Mouse (Mus musculus) midbrain, embryonic 15.5 days (tissue): Measurements from ENCODE around the gene Sox12. TPM values are rescaled to one million over a fixed set of nuclear protein-coding genes. Genes with fewer than 3 reads are reported as not detected.

Source experiments
- ATAC-seq: fragments of 200-750 bp; cut with Nextera tagmentation; replicated peaks from 2 replicates; pipeline ENCODE4 v1.8.0; 2017; ENCODE audit warnings: moderate TSS enrichment
- H3K27ac ChIP-seq: fragments of 300-500 bp; sonication (generic); 2 replicates; pipeline ENCODE4 v1.5.1; 2015; ENCODE audit warnings: mild to moderate bottlenecking, inconsistent platforms
- H3K27me3 ChIP-seq: fragments of 300-500 bp; sonication (generic); replicated peaks from 2 replicates; pipeline ENCODE4 v1.6.1; 2015; ENCODE audit warnings: inconsistent platforms
- H3K36me3 ChIP-seq: fragments of 300-500 bp; sonication (generic); replicated peaks from 2 replicates; pipeline ENCODE4 v1.6.1; 2015; ENCODE audit warnings: inconsistent platforms
- H3K4me1 ChIP-seq: fragments of 300-500 bp; sonication (generic); 2 replicates; pipeline ENCODE4 v1.6.1; 2015; ENCODE audit warnings: inconsistent platforms
- H3K4me2 ChIP-seq: fragments of 300-500 bp; sonication (generic); 2 replicates; pipeline ENCODE4 v1.6.1; 2015; ENCODE audit warnings: inconsistent platforms, mild to moderate bottlenecking, moderate library complexity
- H3K4me3 ChIP-seq: fragments of 300-500 bp; sonication (generic); 2 replicates; pipeline ENCODE4 v1.5.1; 2015; ENCODE audit warnings: mild to moderate bottlenecking, inconsistent platforms
- H3K9ac ChIP-seq: fragments of 300-500 bp; sonication (generic); 2 replicates; pipeline ENCODE4 v1.6.1; 2015; ENCODE audit warnings: mild to moderate bottlenecking, inconsistent platforms
- H3K9me3 ChIP-seq: fragments of 300-500 bp; sonication (generic); 2 replicates; pipeline ENCODE4 v1.6.1; 2016; ENCODE audit warnings: inconsistent platforms
- WGBS: fragments of 180-500 bp; shearing (Covaris S2); methylation state at CpG from one replicate; pipeline ENCODE4 v1.1.7; 2015; ENCODE audit warnings: mixed read lengths; 5-methylcytosine and 5-hydroxymethylcytosine counted together
- polyA plus RNA-seq: library from polyadenylated mRNA; unstranded; fragments of >200 nt; fragmentation: Nextera tagmentation; extraction: Ambion mirVana; gene quantifications from 2 replicates; pipeline ENCODE4 v1.2.1, GENCODE M21; 2015

Gene Sox12
- polyA plus RNA-seq, 1 experiment from 2014 or later: 17.0 TPM

GRCm38 (mm10) chr2:152345393-152345792 lies 52.5 kb downstream of the Sox12 start:
- no peak overlapping the region for H3K27ac ChIP-seq
- WGBS: 62% methylated on average over 6 of the region's 6 CpGs
- ATAC-seq: no peak
- H3K36me3 ChIP-seq: no peaks in the 10 kb centered on the region
- no peaks in the 10 kb centered on the region for H3K9me3 ChIP-seq
- H3K4me3 ChIP-seq: no peak overlapping the region
- H3K4me2 ChIP-seq: no peak overlapping the region
- H3K9ac ChIP-seq: no peak overlapping the region
- H3K4me1 ChIP-seq: peaks cover 16% of the 10 kb centered on the region
- no peaks in the 10 kb centered on the region for H3K27me3 ChIP-seq

GRCm38 (mm10) chr2:152344909-152345308 lies 53.0 kb downstream of the Sox12 start:
- 63% methylated on average over 5 of the region's 5 CpGs for WGBS
- H3K27ac ChIP-seq: no peak overlapping the region
- H3K4me1 ChIP-seq: peaks cover 16% of the 10 kb centered on the region
- H3K4me2 ChIP-seq: no peak overlapping the region
- no peaks in the 10 kb centered on the region for H3K27me3 ChIP-seq
- ATAC-seq: no peak
- no peaks in the 10 kb centered on the region for H3K36me3 ChIP-seq
- H3K9ac ChIP-seq: no peak overlapping the region
- H3K9me3 ChIP-seq: no peaks in the 10 kb centered on the region
- H3K4me3 ChIP-seq: no peak overlapping the region

GRCm38 (mm10) chr2:152344361-152344760 lies 53.5 kb downstream of the Sox12 start:
- WGBS: 10% methylated on average over 10 of the region's 10 CpGs
- H3K9me3 ChIP-seq: no peaks in the 10 kb centered on the region
- H3K36me3 ChIP-seq: no peaks in the 10 kb centered on the region
- peak overlapping the region; percentile 63 for H3K9ac ChIP-seq
- H3K4me3 ChIP-seq: peak overlapping the region; percentile 55
- ATAC-seq: peak; percentile 35
- H3K4me1 ChIP-seq: peaks cover 16% of the 10 kb centered on the region
- no peaks in the 10 kb centered on the region; the same call in 1 of the 2 replicates for H3K27me3 ChIP-seq
- peak overlapping the region; percentile 94 for H3K4me2 ChIP-seq
- no peak overlapping the region for H3K27ac ChIP-seq

Other genes starting within 250 kb of the Sox12 start
- gene Csnk2a1, start 171.2 kb downstream of the Sox12 start, polyA plus RNA-seq: 106 and 110 TPM in 2 replicates
- gene Tbc1d20, start 104.2 kb downstream of the Sox12 start, polyA plus RNA-seq: 37.1 and 38.3 TPM in 2 replicates
- 117 and 120 TPM in 2 replicates for gene Rbck1, start 65.4 kb downstream of the Sox12 start, polyA plus RNA-seq
- 1.9 and 2.0 TPM in 2 replicates for gene Trib3, start 54.0 kb downstream of the Sox12 start, polyA plus RNA-seq
- gene Nrsn2, start 21.4 kb downstream of the Sox12 start, polyA plus RNA-seq: 49.4 and 51.0 TPM in 2 replicates
- gene Zcchc3, start 17.0 kb upstream of the Sox12 start, polyA plus RNA-seq: 18.0 and 20.2 TPM in 2 replicates
- 1.9 and 2.5 TPM in 2 replicates for gene 6820408C15Rik, start 17.5 kb upstream of the Sox12 start, polyA plus RNA-seq
- gene Defb23, start 66.6 kb upstream of the Sox12 start, polyA plus RNA-seq: not detected in 2 replicates
- not detected in 2 replicates for gene Defb20, start 79.0 kb upstream of the Sox12 start, polyA plus RNA-seq
- gene Defb22, start 92.1 kb upstream of the Sox12 start, polyA plus RNA-seq: not detected in 2 replicates
- gene Defb26, start 113.6 kb upstream of the Sox12 start, polyA plus RNA-seq: not detected in 2 replicates
- gene Defb28, start 120.2 kb upstream of the Sox12 start, polyA plus RNA-seq: not detected in 2 replicates
- gene Defb29, start 142.0 kb upstream of the Sox12 start, polyA plus RNA-seq: not detected in 2 replicates
- not detected in 2 replicates for gene Gm17416, start 171.3 kb upstream of the Sox12 start, polyA plus RNA-seq
- not detected in 2 replicates for gene Defb21, start 174.7 kb upstream of the Sox12 start, polyA plus RNA-seq
- not detected in 2 replicates for gene Defb19, start 182.2 kb upstream of the Sox12 start, polyA plus RNA-seq
- gene Defb45, start 201.3 kb upstream of the Sox12 start, polyA plus RNA-seq: not detected in 2 replicates
- gene Defb36, start 206.3 kb upstream of the Sox12 start, polyA plus RNA-seq: not detected in 2 replicates
- gene Defb25, start 225.0 kb upstream of the Sox12 start, polyA plus RNA-seq: not detected in 2 replicates
- gene Rem1, start 228.9 kb upstream of the Sox12 start, polyA plus RNA-seq: 0.30 and 0.40 TPM in 2 replicates